Mouse (Mus musculus) olfactory bulb, adult 2 months (tissue): ENCODE results near the gene Slc24a4.

ENCODE experiments used
- CTCF ChIP-seq: fragments of 200-500 bp; IDR thresholded peaks from 2 replicates; pipeline ENCODE4 v1.5.1; 2012; ENCODE audit warnings: low read depth, mild to moderate bottlenecking, low read length, moderate library complexity; ENCODE audit not compliant: insufficient read depth
- POLR2A ChIP-seq: fragments of 200-500 bp; IDR thresholded peaks from 2 replicates; pipeline ENCODE4 v1.6.1; 2012; ENCODE audit warnings: mild to moderate bottlenecking, low read depth, low read length, moderate library complexity; ENCODE audit not compliant: insufficient read depth

DNA sequence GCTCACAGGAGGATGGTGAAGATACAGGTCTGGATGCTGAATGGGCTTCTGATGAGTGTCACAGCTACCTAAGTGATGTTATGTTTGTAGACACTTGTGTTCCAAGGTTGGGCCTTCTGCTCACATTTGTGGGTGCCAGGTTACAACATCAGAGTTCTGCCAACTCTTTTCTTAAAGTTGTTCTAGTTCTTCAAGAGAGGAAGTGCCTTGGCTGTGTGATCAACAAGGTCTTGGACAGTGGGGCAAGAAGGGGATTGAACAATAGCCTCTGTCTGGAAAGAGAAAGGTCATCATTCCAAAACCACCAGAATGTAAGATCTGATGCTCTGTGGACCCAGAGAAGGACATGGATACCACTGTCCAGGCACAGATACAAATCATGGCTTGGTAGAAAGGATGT lies 134.7 kb downstream of the Slc24a4 start:
- TF ChIP-seq CTCF = no peak
- no peak for TF ChIP-seq POLR2A
